Mouse (Mus musculus): ENCODE measurements around the gene Arpc5. TPM values are rescaled to one million over a fixed set of nuclear protein-coding genes. Genes with fewer than 3 reads are reported as not detected.

Arpc5 gene
- 10 to 100 TPM; 11.9 to 12.5 TPM for total RNA-seq (2021)
- long read RNA-seq, experiment 1, transcript Arpc5-201 (4 exons, 1,914 nt) = major isoform, 16 of 18 reads
- long read RNA-seq, experiment 1, partial matches to known transcripts = 0 of 18 reads
- long read RNA-seq, experiment 1, other reads (novel, unspliced or antisense) = 2 of 18 reads
- long read RNA-seq, experiment 2, transcript Arpc5-201 (4 exons, 1,914 nt) = major isoform, 22 of 26 reads
- long read RNA-seq, experiment 2, partial matches to known transcripts = 1 of 26 reads
- long read RNA-seq, experiment 2, other reads (novel, unspliced or antisense) = 2 of 26 reads

DNA sequence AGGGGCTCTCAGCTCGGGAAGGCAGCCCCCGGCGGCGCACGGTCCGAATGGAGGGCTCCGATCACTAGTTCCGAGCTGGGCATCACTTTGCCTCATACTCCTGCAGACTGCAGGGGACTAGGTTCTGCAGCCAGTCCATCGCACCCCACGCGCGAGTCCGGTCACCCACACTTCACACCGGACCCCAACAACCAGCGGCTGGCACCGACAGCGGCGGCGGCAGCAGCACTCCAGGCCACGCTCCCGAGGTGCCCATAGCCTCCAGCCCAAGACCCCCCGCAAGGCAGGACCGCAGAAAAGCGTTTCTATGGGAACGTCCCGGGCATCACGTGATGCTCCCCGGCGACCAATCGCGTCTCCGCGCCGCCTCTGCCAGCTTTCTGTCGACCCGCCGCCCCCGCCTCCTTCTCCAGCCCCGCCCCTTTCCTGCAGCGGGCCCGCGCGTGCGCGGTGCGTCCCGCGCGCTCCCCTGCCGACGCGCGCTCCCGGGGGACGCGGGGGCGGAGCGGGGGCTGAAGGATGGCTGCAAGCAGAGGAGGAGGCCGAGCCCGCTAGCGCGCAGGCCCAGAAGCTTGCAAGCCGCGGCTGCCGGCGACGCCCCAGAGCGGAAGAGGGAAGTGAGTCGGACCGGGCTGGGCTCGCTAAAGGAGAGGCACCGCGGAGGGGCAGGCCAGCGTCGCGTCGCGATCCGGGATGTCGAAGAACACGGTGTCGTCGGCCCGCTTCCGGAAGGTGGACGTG, at the start of gene Arpc5, which contains the start of gene Rgl1:
Arpc5 (plus strand) TSS at position 511 of the 741 bp plus-strand sequence.
Rgl1 (minus strand) TSS at position 320 of the 741 bp plus-strand sequence.
- DNase-seq = peak; percentile 93 to 97
- intact Hi-C loops (cut with DNase I) = no loop called here

DNA sequence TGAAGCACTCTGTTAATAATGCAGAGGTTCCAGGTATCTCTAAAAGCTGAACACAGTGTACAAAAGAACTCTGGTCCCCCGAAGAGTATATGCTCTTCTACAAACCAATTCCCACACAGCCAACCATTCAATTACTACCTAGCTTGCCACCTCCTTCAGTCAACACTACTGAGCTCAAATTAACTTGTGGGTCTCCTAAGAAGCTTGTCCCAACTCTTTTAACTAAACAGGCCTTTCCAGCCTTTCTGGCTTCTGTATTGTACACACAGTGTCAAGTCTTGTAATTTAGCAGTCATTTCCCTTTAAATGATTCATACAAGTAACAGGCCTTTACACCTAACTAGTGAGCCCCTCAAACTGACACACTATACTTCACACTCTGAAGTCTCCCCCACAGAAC, 49.0 kb upstream of the Arpc5 start:
- intact Hi-C loops (cut with DNase I) = no loop called here
- DNase-seq = no peak

- intact Hi-C loops (cut with DNase I) = no loop called here
- DNase-seq = no peak
Measured at GRCm38 (mm10) chr1:152718200-152718599, 48.1 kb upstream of the Arpc5 start.

- intact Hi-C loops (cut with DNase I) = no loop called here
Measured at GRCm38 (mm10) chr1:152720969-152721368, 45.4 kb upstream of the Arpc5 start.

GRCm38 (mm10) chr1:152721535-152722198, 44.7 kb upstream of the Arpc5 start:
- intact Hi-C loops (cut with DNase I) = no loop called here
- no peak for DNase-seq

More at GRCm38 (mm10) chr1:152720969-152721368, 45.4 kb upstream of the Arpc5 start:
- DNase-seq = no peak

- intact Hi-C loops (cut with DNase I) = no loop called here
- DNase-seq = no peak
Measured at GRCm38 (mm10) chr1:152724286-152724685, 42.1 kb upstream of the Arpc5 start.

DNA sequence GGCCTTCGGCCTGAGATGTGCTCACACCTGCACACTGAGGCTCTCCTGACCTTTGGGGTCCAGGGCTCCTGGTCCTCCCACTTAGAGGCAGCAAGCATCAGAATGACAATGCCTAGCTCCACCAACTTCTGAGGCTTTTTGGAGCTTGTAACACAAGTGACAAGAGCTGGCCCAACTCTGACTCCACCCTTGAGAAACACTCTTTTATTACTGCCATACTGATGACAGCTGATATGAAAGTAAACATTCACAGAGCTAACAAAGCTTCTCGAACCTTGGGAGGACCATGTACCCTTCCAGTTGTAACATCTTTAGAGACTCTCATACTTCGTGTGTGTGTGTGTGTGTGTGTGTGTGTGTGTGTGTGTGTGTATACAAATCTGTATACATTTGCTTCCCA, 40.2 kb upstream of the Arpc5 start:
- no peak for DNase-seq
- intact Hi-C loops (cut with DNase I) = no loop called here

GRCm38 (mm10) chr1:152727604-152728236, 38.6 kb upstream of the Arpc5 start:
- DNase-seq = no peak
- intact Hi-C loops (cut with DNase I) = no loop called here

- DNase-seq = no peak
- intact Hi-C loops (cut with DNase I) = no loop called here
Measured at GRCm38 (mm10) chr1:152738793-152739192, 27.5 kb upstream of the Arpc5 start.

GRCm38 (mm10) chr1:152739374-152739773, 27.0 kb upstream of the Arpc5 start:
- intact Hi-C loops (cut with DNase I) = no loop called here
- no peak for DNase-seq

- DNase-seq = no peak
- intact Hi-C loops (cut with DNase I) = no loop called here
Measured at GRCm38 (mm10) chr1:152743095-152743826, 23.1 kb upstream of the Arpc5 start.

GRCm38 (mm10) chr1:152746426-152746825, 19.9 kb upstream of the Arpc5 start:
- peak; percentile 70 to 79 for DNase-seq
- intact Hi-C loops (cut with DNase I) = loop anchor here (1.0 kb wide), 1 partner anchor 222 kb away; no protein-coding TSS in a partner anchor

DNA sequence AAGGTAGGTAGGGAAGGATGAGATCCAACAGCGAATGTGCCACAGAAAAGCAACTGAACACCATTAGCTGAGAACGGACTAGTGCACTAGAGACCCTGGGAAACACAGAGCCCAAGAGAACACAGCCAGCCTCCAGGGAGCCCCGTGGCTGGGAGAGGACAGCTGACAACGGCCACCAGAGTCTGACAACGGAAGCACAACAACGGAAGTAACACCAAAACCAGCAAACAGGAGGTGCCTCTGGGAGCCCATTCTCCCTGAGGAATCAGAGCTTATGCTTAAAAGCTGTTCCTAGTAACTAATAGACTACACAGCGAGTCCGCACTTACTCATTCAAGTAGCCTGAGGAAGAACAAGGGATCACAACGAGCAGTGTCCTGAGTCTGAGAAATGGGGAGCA, 17.1 kb upstream of the Arpc5 start:
- intact Hi-C loops (cut with DNase I) = no loop called here
- no peak for DNase-seq

DNA sequence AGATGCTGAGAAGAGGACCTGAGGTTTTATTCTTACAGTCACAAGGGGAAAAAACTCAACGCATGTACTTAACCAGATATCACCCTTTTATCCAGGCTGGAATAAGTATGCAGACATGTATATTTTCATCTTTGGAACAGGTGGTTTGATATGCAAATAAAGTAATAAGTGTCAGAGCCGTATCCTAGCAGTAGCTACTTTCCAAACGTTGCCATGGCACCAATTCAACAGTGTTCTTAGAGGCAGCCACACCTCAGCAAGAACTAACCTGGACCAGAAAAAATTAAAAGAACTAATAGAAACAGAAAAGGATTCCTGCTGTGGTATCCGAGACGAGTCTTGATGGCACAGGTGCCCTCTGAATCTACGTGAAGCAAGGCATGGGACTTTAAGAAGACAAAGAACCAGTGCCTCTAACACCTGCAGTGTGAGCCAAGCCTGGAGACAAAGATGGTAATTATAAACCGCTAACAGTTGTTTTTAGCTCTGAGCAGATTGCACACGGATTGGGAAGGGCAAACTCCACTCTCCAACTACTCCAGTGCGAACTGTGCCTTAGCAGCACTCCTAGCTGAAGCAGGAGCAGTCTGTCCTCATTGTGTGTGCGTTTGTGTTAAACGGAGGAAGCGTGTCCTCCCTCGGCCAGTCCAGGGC, 15.9 kb upstream of the Arpc5 start, which contains the start of gene Apobec4:
Apobec4 (plus strand) TSS at position 240 of the 654 bp plus-strand sequence.
- no peak for DNase-seq
- intact Hi-C loops (cut with DNase I) = no loop called here

DNA sequence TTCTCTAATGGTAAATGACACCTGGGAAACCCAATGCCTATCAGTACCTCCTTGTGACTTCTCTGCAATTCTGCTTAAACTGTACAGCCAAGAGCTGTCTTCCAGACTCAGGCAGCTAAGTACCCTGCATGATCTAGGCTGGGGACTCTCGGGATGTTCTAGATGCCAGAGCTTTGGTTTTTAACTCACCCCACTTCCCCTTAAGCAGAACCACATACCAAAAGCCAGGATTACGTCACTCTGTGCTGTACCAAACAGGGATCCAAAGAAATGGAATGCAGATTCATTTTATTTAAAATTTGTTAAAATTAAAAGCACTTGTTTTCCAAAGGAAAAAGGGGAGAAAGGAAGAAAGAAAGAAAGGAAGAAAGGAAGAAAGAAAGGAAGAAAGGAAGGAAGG, 4.6 kb upstream of the Arpc5 start:
- intact Hi-C loops (cut with DNase I) = no loop called here
- no peak for DNase-seq

GRCm38 (mm10) chr1:152766804-152767748, 734 bp downstream of the Arpc5 start:
- DNase-seq = peak in 1 of 2 experiments; percentile 17

DNA sequence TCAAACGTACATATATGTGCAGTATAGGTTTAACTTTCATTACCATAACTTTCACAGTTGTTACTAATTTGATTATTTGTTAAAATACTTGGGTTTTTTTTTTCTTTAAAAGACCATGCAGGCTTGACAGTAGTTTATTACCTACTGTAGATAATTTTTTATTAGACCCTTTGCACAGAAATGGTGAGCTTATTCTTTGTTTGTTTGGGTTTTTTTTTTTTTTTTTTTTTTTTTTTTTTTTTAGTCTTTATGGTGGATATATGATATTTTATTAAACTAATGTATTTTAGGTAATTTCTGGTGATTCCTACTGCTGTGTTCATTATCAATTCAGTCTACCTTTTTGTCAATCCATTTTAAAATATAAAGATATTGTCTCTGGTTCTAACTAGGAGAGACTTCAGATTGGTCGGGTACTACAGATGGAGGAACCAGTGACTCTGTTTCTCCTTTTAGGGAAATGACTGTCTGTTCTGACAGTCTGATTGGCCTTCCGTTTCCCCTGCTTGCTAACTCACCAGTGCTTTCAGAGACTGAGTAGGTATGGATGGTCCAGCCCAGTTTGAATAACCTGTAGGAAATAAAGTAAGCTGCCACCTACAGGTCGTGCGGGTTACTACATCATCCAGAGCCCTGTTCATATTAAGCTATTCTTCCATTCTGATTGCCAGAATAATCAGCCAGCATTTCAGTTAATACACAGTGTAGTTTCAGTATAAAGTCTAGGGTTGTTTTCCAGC, 1.6 kb downstream of the Arpc5 start:
- intact Hi-C loops (cut with DNase I) = no loop called here
- DNase-seq = peak; percentile 64 to 73

More at GRCm38 (mm10) chr1:152766804-152767748, 734 bp downstream of the Arpc5 start:
- intact Hi-C loops (cut with DNase I) = no loop called here

DNA sequence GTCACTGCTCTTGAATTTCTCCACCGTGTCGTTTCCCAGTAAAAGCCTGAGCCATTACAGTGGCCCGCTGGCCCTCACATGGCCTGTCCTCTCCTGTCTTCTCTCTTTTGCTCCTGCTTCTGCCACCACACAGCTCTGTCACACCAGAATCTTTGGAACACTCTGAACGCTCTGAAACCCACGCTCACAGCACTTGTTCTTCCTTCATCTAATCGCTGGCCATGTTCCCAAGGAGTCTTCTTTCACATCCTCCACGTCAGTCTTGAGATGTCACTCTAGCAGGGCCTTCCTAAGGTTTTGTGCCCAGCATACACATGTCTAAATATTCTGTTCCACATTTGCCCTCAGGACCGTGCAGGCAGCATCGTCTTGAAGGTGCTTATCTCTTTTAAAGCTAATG, 4.7 kb downstream of the Arpc5 start:
- no peak for DNase-seq
- intact Hi-C loops (cut with DNase I) = no loop called here

Data from gastrocnemius, postnatal 36 days (tissue).